Mouse (Mus musculus) CH12.LX (cell line): Measurements from ENCODE around the gene Spats2. TPM values are rescaled to one million over a fixed set of nuclear protein-coding genes. Genes with fewer than 3 reads are reported as not detected.

Experiments
- DNase-seq: peaks from one replicate; pipeline ENCODE4 v3.0.0-alpha.2; 2013; ENCODE audit errors: extremely low read depth
- H3K27ac ChIP-seq: 2 replicates; pipeline ENCODE4 v1.5.1; 2012; ENCODE audit warnings: low read depth, mild to moderate bottlenecking, control low read depth, moderate library complexity; ENCODE audit not compliant: insufficient read depth
- H3K27me3 ChIP-seq: replicated peaks from 2 replicates; pipeline ENCODE3; 2012; ENCODE audit warnings: inconsistent platforms
- H3K36me3 ChIP-seq, 2 experiments: replicated peaks in 1 of 2; 2 replicates each; pipeline versions ENCODE3 to v1.6.1; 2012; ENCODE audit warnings: inconsistent platforms in 1 of 2, low read length in 1 of 2, mild to moderate bottlenecking in 1 of 2, mixed read lengths in 1 of 2, moderate library complexity in 1 of 2; ENCODE audit not compliant: control insufficient read depth in 1 of 2, insufficient read depth in 1 of 2
- H3K4me1 ChIP-seq, 2 experiments: 2 replicates each; pipeline ENCODE4 v1.6.1; 2012; ENCODE audit warnings: inconsistent platforms in 1 of 2, moderate library complexity in 1 of 2; ENCODE audit not compliant: insufficient read depth in 2 of 2, control insufficient read depth in 1 of 2
- H3K4me2 ChIP-seq: 2 replicates; pipeline ENCODE4 v1.6.1; 2012; ENCODE audit warnings: low read depth, mild to moderate bottlenecking, control low read depth; ENCODE audit not compliant: poor library complexity, insufficient read depth, severe bottlenecking
- H3K4me3 ChIP-seq, 3 experiments: fragments of 150-350 bp in 1 of 3; sonication (generic) in 1 of 3; replicated peaks in 1 of 3; 2 replicates each; pipeline versions ENCODE3 to v1.5.1; 2011 to 2012; ENCODE audit warnings: low read depth in 2 of 3, low read length in 2 of 3, mild to moderate bottlenecking in 2 of 3, moderate library complexity in 2 of 3, control low read depth in 1 of 3, improper control_type of control experiment in 1 of 3, inconsistent platforms in 1 of 3, mixed read lengths in 1 of 3; ENCODE audit not compliant: poor library complexity in 1 of 3
- H3K79me2 ChIP-seq: replicated peaks from 2 replicates; pipeline ENCODE4 v1.6.1; 2012; ENCODE audit warnings: mild to moderate bottlenecking, moderate library complexity; ENCODE audit not compliant: control insufficient read depth, poor library complexity, insufficient read depth, severe bottlenecking; ENCODE audit errors: extremely low read depth
- H3K9ac ChIP-seq: 2 replicates; pipeline ENCODE4 v1.6.1; 2012; ENCODE audit warnings: low read depth, mild to moderate bottlenecking, control low read depth, moderate library complexity; ENCODE audit not compliant: insufficient read depth
- H3K9me3 ChIP-seq: replicated peaks from 2 replicates; pipeline ENCODE3; 2012; ENCODE audit warnings: low read length, inconsistent platforms, mixed read lengths
- CHD2 ChIP-seq: IDR thresholded peaks from 2 replicates; pipeline ENCODE4 v1.6.1; 2011; ENCODE audit warnings: low read length, improper control_type of control experiment
- CTCF ChIP-seq, 2 experiments: IDR thresholded peaks in 1 of 2; conservative IDR thresholded peaks in 1 of 2; 2 replicates each; pipeline ENCODE4 v1.5.1; 2011 to 2012; ENCODE audit warnings: low read depth in 2 of 2, low read length in 2 of 2, improper control_type of control experiment in 1 of 2, inconsistent platforms in 1 of 2, mild to moderate bottlenecking in 1 of 2, moderate library complexity in 1 of 2
- E2F4 ChIP-seq: IDR thresholded peaks from 2 replicates; pipeline ENCODE4 v1.6.1; 2011; ENCODE audit warnings: low read depth, low read length, improper control_type of control experiment; ENCODE audit not compliant: insufficient replicate concordance
- ELF1 ChIP-seq: IDR thresholded peaks from 2 replicates; pipeline ENCODE4 v1.6.1; 2014; ENCODE audit warnings: low read depth, mild to moderate bottlenecking, inconsistent platforms, low read length, improper control_type of control experiment
- ETS1 ChIP-seq: conservative IDR thresholded peaks from 2 replicates; pipeline ENCODE4 v1.6.1; 2012; ENCODE audit warnings: low read depth, mild to moderate bottlenecking, inconsistent platforms, low read length, improper control_type of control experiment, moderate library complexity
- HCFC1 ChIP-seq: IDR thresholded peaks from 2 replicates; pipeline ENCODE4 v1.6.1; 2012; ENCODE audit warnings: low read depth, mild to moderate bottlenecking, inconsistent platforms, low read length, improper control_type of control experiment
- IRF4 ChIP-seq: IDR thresholded peaks from 2 replicates; pipeline ENCODE4 v1.6.1; 2014; ENCODE audit warnings: low read depth, mild to moderate bottlenecking, inconsistent platforms, low read length, improper control_type of control experiment
- JUN ChIP-seq: IDR thresholded peaks from 2 replicates; pipeline ENCODE4 v1.6.1; 2011; ENCODE audit warnings: low read depth, mild to moderate bottlenecking, low read length, improper control_type of control experiment, moderate library complexity; ENCODE audit not compliant: insufficient read depth
- MAX ChIP-seq: IDR thresholded peaks from 2 replicates; pipeline ENCODE4 v1.6.1; 2011; ENCODE audit warnings: low read length, improper control_type of control experiment
- MYC ChIP-seq: IDR thresholded peaks from 2 replicates; pipeline ENCODE4 v1.6.1; 2011; ENCODE audit warnings: low read depth, mild to moderate bottlenecking, improper control_type of control experiment, low read length
- NELFE ChIP-seq: IDR thresholded peaks from 2 replicates; pipeline ENCODE4 v1.6.1; 2011; ENCODE audit warnings: low read depth, low read length, improper control_type of control experiment
- NRF1 ChIP-seq: IDR thresholded peaks from 2 replicates; pipeline ENCODE4 v1.6.1; 2014; ENCODE audit warnings: low read depth, mild to moderate bottlenecking, inconsistent platforms, low read length, improper control_type of control experiment, moderate library complexity
- PAX5 ChIP-seq: IDR thresholded peaks from 2 replicates; pipeline ENCODE4 v1.6.1; 2012; ENCODE audit warnings: low read length, inconsistent platforms, mixed read lengths
- SIN3A ChIP-seq: IDR thresholded peaks from 2 replicates; pipeline ENCODE4 v1.6.1; 2012; ENCODE audit warnings: low read length, improper control_type of control experiment, inconsistent platforms
- TCF12 ChIP-seq: IDR thresholded peaks from 2 replicates; pipeline ENCODE4 v1.6.1; 2014; ENCODE audit warnings: low read depth, mild to moderate bottlenecking, inconsistent platforms, low read length, improper control_type of control experiment
- USF2 ChIP-seq: conservative IDR thresholded peaks from 2 replicates; pipeline ENCODE4 v1.6.1; 2011; ENCODE audit warnings: low read depth, low read length, improper control_type of control experiment
- ZKSCAN1 ChIP-seq: IDR thresholded peaks from 2 replicates; pipeline ENCODE4 v1.6.1; 2012; ENCODE audit warnings: low read depth, inconsistent platforms, low read length, improper control_type of control experiment, borderline replicate concordance
- dilution Hi-C: fragments of 300-500 bp; cut with MboI; formaldehyde crosslinking; loops from 2 replicates; pipeline ENCODE4 v1.14.3; 2020; ENCODE audit warnings: low sequenced_read_pairs; ENCODE audit not compliant: extremely low pct_unique_long_range_greater_than_20kb, extremely low pct_ligation_motif_present
- in situ Hi-C: fragments of 300-500 bp; cut with MboI; formaldehyde crosslinking; loops from 3 replicates; pipeline ENCODE4 v1.14.3; 2019; ENCODE audit warnings: low sequenced_read_pairs, low pct_ligation_motif_present, low pct_unique_long_range_greater_than_20kb, mixed read lengths
- polyA plus RNA-seq: library from polyadenylated mRNA; unstranded; fragments of >175 nt; gene quantifications from 2 replicates; pipeline ENCODE4 v1.2.1, GENCODE M21; 2012; ENCODE audit warnings: low read depth; ENCODE audit not compliant: insufficient read length
- total RNA-seq, 2 experiments: library from RNA; depleted of rRNA; stranded (reverse); fragments of 300-350 nt in 1 of 2; fragments of >200 nt in 1 of 2; gene quantifications; 2 replicates each; pipeline ENCODE4 v1.2.3; 2012 to 2014

Gene Spats2
- total and polyA plus RNA-seq, 3 experiments = 26.5 to 81.0 (median 68.3) TPM

DNA sequence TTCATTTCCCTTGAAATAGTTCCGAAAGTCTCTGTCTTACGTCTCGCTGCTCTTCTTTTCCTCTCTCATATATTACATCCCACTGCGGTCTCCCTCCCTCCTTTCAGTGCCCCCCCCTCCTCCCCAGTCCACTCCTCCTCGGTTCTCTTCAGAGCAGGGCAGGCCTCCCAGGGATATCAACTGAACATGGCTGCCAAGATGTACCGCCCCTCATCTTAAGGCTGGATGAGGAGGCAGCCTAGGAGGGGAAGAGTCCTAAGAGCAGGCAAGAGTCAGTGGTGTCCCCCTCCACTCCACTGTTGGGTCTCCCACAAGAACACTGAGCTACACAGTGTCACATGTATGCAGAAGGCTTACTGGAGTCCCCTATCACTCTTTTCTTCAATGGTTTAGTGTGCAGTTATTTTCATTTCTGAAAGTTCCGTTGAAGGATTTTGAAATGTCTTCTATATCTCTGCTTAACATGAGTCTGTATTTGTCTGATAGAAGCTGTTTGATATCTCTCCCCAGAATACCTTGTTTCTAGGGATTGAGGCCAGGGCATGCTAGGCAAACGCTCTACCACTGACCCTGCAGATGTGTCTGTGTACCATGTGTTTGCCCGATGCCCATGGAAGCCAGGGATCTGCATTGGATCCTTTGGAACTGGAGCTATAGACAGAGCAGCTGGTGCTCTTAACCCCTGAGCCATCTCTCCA lies 58.6 kb downstream of the Spats2 start:
- no peaks in the 10 kb centered on the region for H3K27me3 ChIP-seq
- H3K9me3 ChIP-seq = no peaks in the 10 kb centered on the region
- no peak overlapping the region for H3K9ac ChIP-seq
- dilution Hi-C loops (no loop called here), in situ Hi-C loops (no loop called here)
- no peak for TF ChIP-seq HCFC1
- TF ChIP-seq CHD2 = no peak
- no peak for TF ChIP-seq NRF1
- no peak for TF ChIP-seq ZKSCAN1
- no peak for TF ChIP-seq TCF12
- no peak for TF ChIP-seq ETS1
- TF ChIP-seq USF2 = no peak
- no peak for TF ChIP-seq MAX
- no peak for TF ChIP-seq IRF4
- no peak for TF ChIP-seq MYC
- TF ChIP-seq SIN3A = no peak
- TF ChIP-seq CTCF (conservative IDR thresholded peaks at IDR 0.05 in 1 of 2, IDR thresholded peaks at IDR 0.05 in 1 of 2; ENCODE audit: low read depth in 2 of 2, low read length in 2 of 2) = no peak
- no peak for TF ChIP-seq ELF1
- no peak for TF ChIP-seq NELFE
- no peak for TF ChIP-seq JUN
- H3K79me2 ChIP-seq = no peaks in the 10 kb centered on the region
- no peak overlapping the region for H3K4me2 ChIP-seq
- H3K4me3 ChIP-seq = no peak overlapping the region
- no peak for DNase-seq
- peaks cover 47 to 92% of the 10 kb centered on the region in 2 experiments for H3K36me3 ChIP-seq
- no peak overlapping the region for H3K27ac ChIP-seq
- H3K4me1 ChIP-seq = no peaks in the 10 kb centered on the region

DNA sequence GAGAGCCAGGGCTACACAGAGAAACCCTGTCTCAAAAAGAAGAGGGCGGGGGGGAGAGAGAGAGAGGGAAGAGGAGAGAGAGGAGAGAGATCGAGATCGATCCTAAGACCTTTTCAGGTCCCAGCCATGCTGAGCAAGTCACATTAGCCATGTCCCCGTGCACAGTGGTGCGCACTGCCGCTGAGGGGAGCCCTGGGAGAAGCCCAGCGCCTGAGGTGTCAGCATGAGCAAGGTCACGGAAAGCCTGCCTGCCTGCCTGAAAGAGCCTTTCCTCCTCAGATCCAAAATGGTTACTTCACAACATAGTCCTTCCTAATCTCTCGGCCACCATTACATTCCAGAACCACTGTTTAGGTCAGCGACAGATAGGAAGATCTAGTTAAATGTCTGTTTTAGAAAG lies 68.6 kb downstream of the Spats2 start:
- H3K9ac ChIP-seq = no peak overlapping the region
- DNase-seq = no peak
- no peaks in the 10 kb centered on the region for H3K79me2 ChIP-seq
- TF ChIP-seq PAX5 (no peak), MYC (no peak), ELF1 (no peak), USF2 (no peak), E2F4 (no peak), HCFC1 (no peak)
- no peaks in the 10 kb centered on the region for H3K4me1 ChIP-seq
- H3K27ac ChIP-seq = no peak overlapping the region
- peaks cover 25 to 85% of the 10 kb centered on the region in 2 experiments for H3K36me3 ChIP-seq
- dilution Hi-C loops (no loop called here), in situ Hi-C loops (no loop called here)
- no peak overlapping the region for H3K4me2 ChIP-seq
- H3K27me3 ChIP-seq = no peaks in the 10 kb centered on the region
- no peaks in the 10 kb centered on the region for H3K9me3 ChIP-seq
- no peak overlapping the region for H3K4me3 ChIP-seq
